Mouse (Mus musculus) liver, embryonic 12.5 days (tissue): ENCODE measurements around the gene Ilvbl. TPM values are rescaled to one million over a fixed set of nuclear protein-coding genes. Genes with fewer than 3 reads are reported as not detected.
"Not testable (repeated sequence)": the region's sequence is repeated elsewhere in the genome, so short reads cannot be mapped to it uniquely, and the experiment has no call there.

ENCODE experiments used
- ATAC-seq: fragments of 200-750 bp; cut with Nextera tagmentation; 2 replicates; pipeline ENCODE4 v1.8.0; 2017; ENCODE audit warnings: moderate number of reproducible peaks, mild to moderate bottlenecking, moderate library complexity
- H3K27ac ChIP-seq: fragments of 300-500 bp; sonication (generic); 2 replicates; pipeline ENCODE4 v1.5.1; 2016; ENCODE audit warnings: mild to moderate bottlenecking
- H3K27me3 ChIP-seq: fragments of 300-500 bp; sonication (generic); replicated peaks from 2 replicates; pipeline ENCODE4 v1.6.1; 2016; ENCODE audit warnings: mild to moderate bottlenecking, moderate library complexity
- H3K36me3 ChIP-seq: fragments of 300-500 bp; sonication (generic); 2 replicates; pipeline ENCODE4 v1.6.1; 2016; ENCODE audit warnings: mild to moderate bottlenecking, moderate library complexity
- H3K4me1 ChIP-seq: fragments of 300-500 bp; sonication (generic); 2 replicates; pipeline ENCODE4 v1.6.1; 2016
- H3K4me2 ChIP-seq: fragments of 300-500 bp; sonication (generic); 2 replicates; pipeline ENCODE4 v1.6.1; 2016; ENCODE audit warnings: mild to moderate bottlenecking, moderate library complexity
- H3K4me3 ChIP-seq: fragments of 300-500 bp; sonication (generic); 2 replicates; pipeline ENCODE4 v1.5.1; 2016; ENCODE audit warnings: mild to moderate bottlenecking, moderate library complexity
- H3K9ac ChIP-seq: fragments of 300-500 bp; sonication (generic); 2 replicates; pipeline ENCODE4 v1.6.1; 2016; ENCODE audit warnings: mild to moderate bottlenecking, moderate library complexity
- H3K9me3 ChIP-seq: fragments of 300-500 bp; sonication (generic); replicated peaks from 2 replicates; pipeline ENCODE4 v1.6.1; 2016; ENCODE audit warnings: mild to moderate bottlenecking, moderate library complexity
- WGBS: fragments of 180-500 bp; shearing (Covaris S2); methylation state at CpG from one replicate; pipeline ENCODE4 v1.1.7; 2016; ENCODE audit not compliant: insufficient replicate concordance; 5-methylcytosine and 5-hydroxymethylcytosine counted together
- polyA plus RNA-seq: library from polyadenylated mRNA; unstranded; fragments of >200 nt; fragmentation: Nextera tagmentation; extraction: Ambion mirVana; gene quantifications from 2 replicates; pipeline ENCODE4 v1.2.1, GENCODE M21; 2016

Gene Ilvbl
- polyA plus RNA-seq, 1 experiment from 2014 or later = 21.1 TPM

DNA sequence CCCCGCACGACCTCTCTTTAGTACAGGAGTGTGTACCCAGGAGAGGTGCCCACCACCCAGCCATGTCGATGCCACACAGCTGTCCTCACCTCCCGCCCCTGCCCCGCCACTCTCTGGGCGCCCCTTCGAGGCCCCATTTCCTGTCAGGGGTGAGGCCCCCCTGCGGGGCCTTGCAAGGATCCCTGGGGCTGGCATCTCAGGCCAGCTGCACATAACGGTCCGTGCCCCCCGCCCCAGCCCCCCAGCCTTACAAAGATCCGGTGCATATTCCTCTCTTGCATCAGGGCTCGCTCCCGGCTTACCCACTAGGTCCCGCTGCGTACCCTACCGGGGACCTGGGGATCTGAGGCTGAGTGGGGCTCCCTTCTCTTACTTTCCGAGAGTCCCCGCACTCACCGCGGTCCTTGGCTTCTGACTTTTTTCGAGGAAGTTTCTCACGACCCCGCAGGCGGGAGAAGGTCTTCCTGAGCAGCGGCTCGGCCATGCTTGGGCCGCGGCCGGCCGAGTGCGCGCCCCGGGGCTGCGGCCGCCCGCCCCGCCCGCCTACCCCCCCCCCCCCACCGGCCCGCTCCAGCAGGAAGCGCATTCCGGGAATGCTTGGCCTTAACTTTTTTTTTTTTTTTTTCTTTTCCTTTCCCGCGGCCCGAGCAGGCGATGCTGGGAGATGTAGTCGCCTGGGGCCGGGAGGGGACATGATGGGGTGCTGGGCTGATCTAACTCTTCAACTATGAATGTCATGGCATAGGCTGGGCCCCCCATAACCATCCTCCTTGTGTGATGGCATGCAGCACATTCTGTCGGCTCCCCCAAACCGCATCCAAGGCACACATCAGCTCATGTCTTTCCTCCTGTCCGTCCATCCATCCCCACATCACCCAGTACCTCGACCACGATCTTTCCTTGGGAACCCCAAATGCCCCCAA, 17.5 kb downstream of the Ilvbl start, which contains the start of gene Syde1:
Gene Syde1, minus strand, starts transcription at position 559 of the 923 bp plus-strand sequence.
- 7% methylated on average over 41 of the region's 54 CpGs for WGBS
- Histone ChIP-seq H3K27me3 (peaks cover 70% of the 10 kb centered on the region), H3K27ac (peak within 1 kb of the TSS; percentile 65), H3K9me3 (no peaks in the 10 kb centered on the region), H3K4me2 (peak within 1 kb of the TSS; percentile 60), H3K4me3 (peak within 1 kb of the TSS; percentile 53), H3K36me3 (peaks cover 23% of the 10 kb centered on the region), H3K9ac (peak within 1 kb of the TSS; percentile 61), H3K4me1 (0 out of 2 replicates have a peak, but pooled peaks cover 3% of the 10 kb centered on the region)
- peak; percentile 43; the same call in 1 of the 2 replicates for ATAC-seq

DNA sequence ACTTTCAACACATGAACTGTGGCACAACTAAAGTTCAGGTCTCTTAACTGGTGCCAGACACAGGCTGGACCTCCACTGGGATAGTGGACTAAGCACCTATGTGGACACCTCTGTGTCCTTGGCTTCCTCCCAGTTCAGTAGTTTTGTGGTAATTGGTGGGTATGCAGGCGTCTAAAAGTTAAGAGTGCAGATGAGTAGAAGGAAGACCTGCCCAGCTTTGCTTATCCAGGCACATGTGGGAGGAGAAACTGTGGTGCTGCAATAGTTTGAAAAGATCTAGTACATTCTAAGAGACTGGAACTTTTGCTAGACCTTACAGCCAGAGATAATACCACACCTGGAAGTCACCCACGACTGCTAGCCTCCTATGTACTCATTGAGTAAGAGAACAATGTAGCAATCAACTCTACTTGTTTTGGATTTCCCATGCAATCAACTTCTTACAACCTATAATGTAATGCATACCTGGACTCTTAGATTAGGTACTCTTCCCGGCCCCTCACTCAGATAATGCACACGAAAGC, 18.8 kb downstream of the Ilvbl start:
- H3K36me3 ChIP-seq = peaks cover 15% of the 10 kb centered on the region
- ATAC-seq = no peak
- 0 out of 2 replicates have a peak, but pooled peaks cover 3% of the 10 kb centered on the region for H3K4me1 ChIP-seq
- H3K27ac ChIP-seq = no peak overlapping the region
- H3K4me3 ChIP-seq = no peak overlapping the region
- H3K4me2 ChIP-seq = no peak overlapping the region
- no peaks in the 10 kb centered on the region for H3K9me3 ChIP-seq
- H3K9ac ChIP-seq = no peak overlapping the region
- peaks cover 80% of the 10 kb centered on the region for H3K27me3 ChIP-seq
- 62% methylated on average over 4 of the region's 4 CpGs for WGBS

DNA sequence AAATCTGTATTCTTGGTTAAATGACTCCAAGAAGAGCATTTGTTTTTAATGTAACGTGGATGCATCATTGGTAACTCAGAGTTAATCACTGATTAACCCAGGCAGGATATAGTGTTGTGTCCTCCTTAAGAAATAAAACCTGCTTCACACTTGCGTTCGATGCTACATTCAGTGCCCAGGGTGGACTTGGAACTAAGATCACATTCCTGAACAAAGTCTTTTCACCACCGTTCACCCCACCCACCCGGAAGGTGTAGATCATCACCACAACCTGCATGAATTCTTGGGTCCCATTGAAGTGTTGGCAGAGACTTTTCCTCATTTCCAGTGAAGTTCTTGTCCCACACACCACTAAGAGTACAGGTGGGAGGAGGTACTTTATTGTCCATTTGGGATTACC, 19.6 kb downstream of the Ilvbl start:
- Histone ChIP-seq H3K36me3 (peaks cover 12% of the 10 kb centered on the region), H3K9ac (no peak overlapping the region), H3K27me3 (peaks cover 85% of the 10 kb centered on the region), H3K4me1 (0 out of 2 replicates have a peak, but pooled peaks cover 3% of the 10 kb centered on the region), H3K4me2 (no peak overlapping the region), H3K27ac (no peak overlapping the region), H3K9me3 (no peaks in the 10 kb centered on the region), H3K4me3 (no peak overlapping the region)
- WGBS = 76% methylated on average over 5 of the region's 5 CpGs
- ATAC-seq = no peak

DNA sequence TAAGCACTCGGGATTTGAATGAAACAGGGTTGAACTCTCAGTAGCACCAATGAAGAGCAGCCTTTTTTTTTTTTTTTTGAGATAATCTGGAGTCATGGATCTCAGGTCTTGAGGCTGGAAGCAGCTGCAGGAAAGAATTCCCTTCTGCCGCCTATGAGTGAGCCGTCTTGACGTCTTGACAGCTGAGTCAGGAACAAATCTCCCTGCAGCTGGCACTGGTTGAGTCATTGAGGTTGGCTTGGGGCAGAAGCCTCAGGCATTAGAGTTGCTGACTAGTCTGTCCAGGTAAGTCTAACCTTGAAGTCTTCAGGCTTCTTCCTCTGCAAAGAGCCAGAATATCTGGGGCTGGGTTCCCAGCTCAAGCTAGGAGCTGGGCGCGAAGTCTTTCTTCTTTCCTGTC, 20.0 kb downstream of the Ilvbl start:
- H3K36me3 ChIP-seq = peaks cover 8% of the 10 kb centered on the region
- WGBS = 57% methylated on average over 6 of the region's 6 CpGs
- H3K27me3 ChIP-seq = peaks cover 85% of the 10 kb centered on the region
- no peak overlapping the region for H3K4me2 ChIP-seq
- no peak overlapping the region for H3K27ac ChIP-seq
- no peak overlapping the region for H3K4me3 ChIP-seq
- no peak for ATAC-seq
- no peaks in the 10 kb centered on the region for H3K9me3 ChIP-seq
- H3K4me1 ChIP-seq = 0 out of 2 replicates have a peak, but pooled peaks cover 3% of the 10 kb centered on the region
- H3K9ac ChIP-seq = no peak overlapping the region

- no peak overlapping the region for H3K4me3 ChIP-seq
- peaks cover 81% of the 10 kb centered on the region for H3K27me3 ChIP-seq
- H3K4me1 ChIP-seq = 0 out of 2 replicates have a peak, but pooled peaks cover 3% of the 10 kb centered on the region
- ATAC-seq = no peak
- H3K9ac ChIP-seq = no peak overlapping the region
- H3K9me3 ChIP-seq = no peaks in the 10 kb centered on the region
- H3K4me2 ChIP-seq = no peak overlapping the region
- H3K36me3 ChIP-seq = peaks cover 4% of the 10 kb centered on the region; the same call in 1 of the 2 replicates
- H3K27ac ChIP-seq = no peak overlapping the region
Observed at GRCm38 (mm10) chr10:78594566-78594965, 20.4 kb downstream of the Ilvbl start.

- Histone ChIP-seq H3K4me2 (no peak overlapping the region), H3K27ac (no peak overlapping the region), H3K4me1 (no peaks in the 10 kb centered on the region), H3K4me3 (no peak overlapping the region), H3K36me3 (no peaks in the 10 kb centered on the region), H3K9ac (no peak overlapping the region), H3K9me3 (no peaks in the 10 kb centered on the region), H3K27me3 (peaks cover 30% of the 10 kb centered on the region; the same call in 1 of the 2 replicates)
- ATAC-seq = no peak
- 62% methylated on average over 5 of the region's 5 CpGs for WGBS
Observed at GRCm38 (mm10) chr10:78599865-78600264, 25.7 kb downstream of the Ilvbl start.

DNA sequence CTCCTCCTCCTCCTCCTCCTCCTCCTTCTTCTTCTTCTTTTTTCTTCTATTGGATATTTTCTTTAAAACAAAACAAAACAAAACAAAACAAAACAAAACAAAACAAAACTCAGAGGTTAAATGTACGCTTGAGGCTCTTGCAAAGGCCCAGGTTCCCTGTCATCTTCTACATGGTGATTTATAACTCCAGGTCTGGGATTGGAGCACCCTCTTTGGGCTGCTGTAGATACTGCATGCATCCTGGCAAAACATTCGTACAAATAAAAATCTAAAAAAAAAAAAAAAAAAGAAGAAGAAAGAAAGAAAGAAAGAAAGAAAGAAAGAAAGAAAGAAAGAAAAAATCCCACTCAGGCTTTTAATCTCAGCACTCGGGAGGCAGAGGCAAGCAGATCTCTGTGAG, 30.9 kb downstream of the Ilvbl start:
- ATAC-seq = no peak

GRCm38 (mm10) chr10:78607602-78608001, 33.5 kb downstream of the Ilvbl start:
- H3K4me3 ChIP-seq = no peak overlapping the region
- no peak for ATAC-seq
- H3K27ac ChIP-seq = no peak overlapping the region
- H3K9me3 ChIP-seq = no peaks in the 10 kb centered on the region
- H3K4me2 ChIP-seq = no peak overlapping the region
- no peak overlapping the region for H3K9ac ChIP-seq
- peaks cover 5% of the 10 kb centered on the region; the same call in 1 of the 2 replicates for H3K27me3 ChIP-seq
- no peaks in the 10 kb centered on the region for H3K36me3 ChIP-seq
- no peaks in the 10 kb centered on the region for H3K4me1 ChIP-seq
- 42% methylated on average over 3 of the region's 3 CpGs for WGBS

More for the DNA sequence above, 30.9 kb downstream of the Ilvbl start:
- WGBS = 33% methylated on average over 3 of the region's 3 CpGs
- Histone ChIP-seq H3K27ac (no peak overlapping the region), H3K4me2 (no peak overlapping the region), H3K4me3 (no peak overlapping the region), H3K4me1 (no peaks in the 10 kb centered on the region), H3K9ac (no peak overlapping the region), H3K9me3 (no peaks in the 10 kb centered on the region), H3K27me3 (peaks cover 5% of the 10 kb centered on the region; the same call in 1 of the 2 replicates), H3K36me3 (no peaks in the 10 kb centered on the region)

DNA sequence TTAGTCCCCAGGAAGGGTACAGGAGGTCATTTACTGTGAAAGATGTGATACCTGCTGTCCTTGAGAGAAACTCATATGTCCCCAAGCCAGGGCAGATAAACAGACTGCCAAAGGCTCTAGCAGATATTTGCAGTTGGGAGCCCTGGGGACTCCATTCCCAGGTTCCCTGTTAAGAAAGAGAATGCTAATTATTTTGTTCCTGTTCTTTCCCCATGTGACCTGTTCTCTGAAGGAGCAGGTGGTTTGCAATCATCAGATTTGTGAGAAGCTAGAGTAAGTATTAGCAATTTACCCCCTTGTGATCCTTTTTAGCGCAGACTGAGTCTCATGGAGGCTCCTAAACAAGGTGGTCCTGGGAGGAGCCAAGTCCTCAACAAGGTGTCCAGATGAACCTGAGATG, 43.8 kb downstream of the Ilvbl start, which contains the start of gene Olfr1357:
Gene Olfr1357, minus strand, starts transcription at position 101 of the 400 bp plus-strand sequence.
- H3K27ac ChIP-seq = no peak within 1 kb of the TSS
- no peaks in the 10 kb centered on the region for H3K4me1 ChIP-seq
- H3K9ac ChIP-seq = no peak within 1 kb of the TSS
- H3K4me3 ChIP-seq = no peak within 1 kb of the TSS
- no peak for ATAC-seq
- H3K4me2 ChIP-seq = no peak within 1 kb of the TSS
- H3K9me3 ChIP-seq = no peaks in the 10 kb centered on the region
- H3K36me3 ChIP-seq = no peaks in the 10 kb centered on the region
- H3K27me3 ChIP-seq = no peaks in the 10 kb centered on the region
- WGBS = 69% methylated on average over 1 of the region's 1 CpGs

- not testable (repeated sequence) for ATAC-seq, H3K36me3 ChIP-seq
Observed at GRCm38 (mm10) chr10:78623143-78623542, 49.0 kb downstream of the Ilvbl start.

GRCm38 (mm10) chr10:78630194-78630593, 56.0 kb downstream of the Ilvbl start:
- ATAC-seq = no peak
- H3K4me1 ChIP-seq = no peaks in the 10 kb centered on the region
- WGBS = 57% methylated on average over 4 of the region's 4 CpGs
- no peak overlapping the region for H3K4me2 ChIP-seq
- no peaks in the 10 kb centered on the region for H3K36me3 ChIP-seq
- H3K27ac ChIP-seq = no peak overlapping the region
- no peaks in the 10 kb centered on the region for H3K9me3 ChIP-seq
- H3K9ac ChIP-seq = no peak overlapping the region
- H3K27me3 ChIP-seq = no peaks in the 10 kb centered on the region
- H3K4me3 ChIP-seq = no peak overlapping the region

More at GRCm38 (mm10) chr10:78623143-78623542, 49.0 kb downstream of the Ilvbl start:
- WGBS = 55% methylated on average over 3 of the region's 3 CpGs
- H3K4me2 ChIP-seq, H3K27ac ChIP-seq, H3K9ac ChIP-seq, H3K4me1 ChIP-seq, H3K27me3 ChIP-seq, H3K9me3 ChIP-seq, H3K4me3 ChIP-seq: not testable (repeated sequence)

DNA sequence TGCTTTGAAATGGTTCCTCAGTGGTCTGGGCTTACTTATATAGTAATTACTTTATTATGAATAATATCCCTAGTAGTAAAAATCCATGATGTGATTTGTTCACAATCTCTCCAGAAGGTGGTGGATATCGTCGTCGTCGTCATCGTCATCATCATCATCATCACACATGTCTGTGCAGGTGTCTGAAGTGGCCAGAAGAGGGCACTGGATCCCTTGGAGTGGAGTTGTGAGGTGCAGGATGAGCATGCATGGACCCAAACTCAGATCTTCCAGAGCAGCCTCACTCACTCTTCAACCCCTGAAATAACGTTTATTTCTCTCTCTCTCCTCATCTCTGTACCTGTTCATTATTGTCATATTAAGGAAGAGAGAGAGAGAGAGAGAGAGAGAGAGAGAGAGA, 58.2 kb downstream of the Ilvbl start:
- no peaks in the 10 kb centered on the region for H3K36me3 ChIP-seq
- WGBS = 19% methylated on average over 6 of the region's 6 CpGs
- no peaks in the 10 kb centered on the region for H3K9me3 ChIP-seq
- H3K27me3 ChIP-seq = no peaks in the 10 kb centered on the region
- H3K4me3 ChIP-seq = no peak overlapping the region
- no peak overlapping the region for H3K9ac ChIP-seq
- H3K4me1 ChIP-seq = no peaks in the 10 kb centered on the region
- ATAC-seq = no peak
- H3K4me2 ChIP-seq = no peak overlapping the region
- no peak overlapping the region for H3K27ac ChIP-seq
